Mouse (Mus musculus) inflammation-experienced regulatory T-cells, adult 6 months (primary cell): Measurements from ENCODE around the gene Kcnab2. TPM values are rescaled to one million over a fixed set of nuclear protein-coding genes. Genes with fewer than 3 reads are reported as not detected.
A peak's percentile ranks its signal among the peaks of the same experiment; 100 is the strongest.

Source experiments
- ATAC-seq: one replicate; pipeline ENCODE4 v1.8.0; 2017
- polyA plus RNA-seq, 3 experiments: library from polyadenylated mRNA; unstranded; fragments of 100-300 nt; shearing (Covaris generic); gene quantifications; one replicate each; pipeline ENCODE4 v1.2.1; 2017

Gene Kcnab2
- polyA plus RNA-seq, 3 experiments from 2014 or later: 81.9 to 170 (median 96.5) TPM

- no peak for ATAC-seq
Measured at GRCm38 (mm10) chr4:152382528-152383252, 95.0 kb downstream of the Kcnab2 start.

DNA sequence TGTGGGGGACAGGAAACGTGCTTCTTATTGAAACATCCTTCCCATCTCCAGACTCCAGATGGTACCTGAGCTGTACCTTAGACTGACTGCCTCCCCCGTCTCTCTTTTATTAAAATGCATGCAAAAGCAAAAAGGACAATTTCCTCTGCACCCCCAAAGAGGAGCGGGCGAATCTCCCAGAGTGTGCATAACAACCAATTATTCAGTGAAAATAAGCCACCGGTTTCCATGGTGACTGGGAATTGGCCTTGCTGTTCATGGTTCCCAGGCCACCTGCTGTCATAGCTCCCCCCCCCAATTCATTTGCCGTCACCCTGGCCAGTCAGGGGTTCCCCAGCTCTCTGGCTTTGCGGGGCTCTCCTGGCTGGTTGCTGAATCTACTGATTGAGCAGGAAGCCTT is 112.4 kb downstream of the Kcnab2 start:
- ATAC-seq: no peak

- ATAC-seq: peak; percentile 65
Measured at GRCm38 (mm10) chr4:152362180-152362579, 115.5 kb downstream of the Kcnab2 start.

DNA sequence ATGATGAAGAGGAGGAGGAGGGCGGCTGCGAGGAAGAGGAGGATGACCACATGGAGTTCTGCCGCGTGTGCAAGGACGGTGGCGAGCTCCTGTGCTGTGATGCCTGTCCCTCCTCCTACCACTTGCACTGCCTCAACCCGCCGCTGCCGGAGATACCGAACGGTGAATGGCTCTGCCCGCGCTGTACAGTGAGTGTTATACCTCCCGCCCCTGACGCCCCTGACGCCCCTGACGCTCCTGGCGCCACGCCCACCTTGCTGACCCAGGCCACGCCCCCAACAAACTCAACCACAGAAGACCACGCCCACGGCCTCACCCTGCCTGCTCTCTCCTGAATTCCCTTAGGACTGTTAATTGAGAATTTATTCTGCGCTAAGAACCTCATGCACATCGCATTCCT is 116.8 kb downstream of the Kcnab2 start:
- ATAC-seq: no peak

GRCm38 (mm10) chr4:152359700-152360099 is 118.0 kb downstream of the Kcnab2 start:
- no peak for ATAC-seq

GRCm38 (mm10) chr4:152355672-152356071 is 122.0 kb downstream of the Kcnab2 start:
- no peak for ATAC-seq

DNA sequence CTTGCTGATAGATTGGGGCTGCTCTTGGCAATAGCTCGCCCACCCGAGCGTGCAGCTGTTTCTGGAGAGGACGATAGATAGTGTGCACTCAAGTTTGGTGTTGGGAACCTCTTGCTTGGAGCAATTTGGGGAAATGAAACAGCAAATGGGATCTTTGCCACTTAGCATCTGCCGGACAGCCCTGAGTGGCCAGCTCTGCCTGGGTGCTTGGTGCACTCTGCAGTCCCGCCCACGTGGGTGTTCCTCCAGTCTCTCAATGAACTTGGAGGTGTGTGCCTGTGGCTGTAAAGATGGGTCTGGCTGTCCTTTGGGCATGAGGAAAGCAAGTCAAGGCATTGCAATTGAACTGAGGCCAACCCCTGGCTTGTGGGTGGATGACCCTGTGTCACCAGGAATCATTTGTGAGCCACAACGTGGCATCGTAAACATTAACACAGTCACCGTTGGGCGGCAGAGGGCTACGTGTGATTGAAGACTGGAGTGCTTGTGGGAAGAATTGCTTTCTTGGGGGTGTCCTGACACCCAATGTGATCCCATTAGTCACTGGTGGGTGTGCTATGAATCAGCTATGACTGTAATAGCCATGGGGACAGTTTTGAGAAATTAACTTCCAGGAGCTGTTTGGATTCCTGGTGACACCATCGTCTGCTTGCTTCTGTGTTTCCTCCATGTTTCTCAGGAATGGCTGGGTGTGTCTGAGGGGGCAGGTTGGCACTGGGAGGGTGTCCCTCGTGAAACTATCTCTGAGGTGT is 123.6 kb downstream of the Kcnab2 start:
- no peak for ATAC-seq

- ATAC-seq: no peak
Measured at GRCm38 (mm10) chr4:152351422-152352305, 126.0 kb downstream of the Kcnab2 start.

DNA sequence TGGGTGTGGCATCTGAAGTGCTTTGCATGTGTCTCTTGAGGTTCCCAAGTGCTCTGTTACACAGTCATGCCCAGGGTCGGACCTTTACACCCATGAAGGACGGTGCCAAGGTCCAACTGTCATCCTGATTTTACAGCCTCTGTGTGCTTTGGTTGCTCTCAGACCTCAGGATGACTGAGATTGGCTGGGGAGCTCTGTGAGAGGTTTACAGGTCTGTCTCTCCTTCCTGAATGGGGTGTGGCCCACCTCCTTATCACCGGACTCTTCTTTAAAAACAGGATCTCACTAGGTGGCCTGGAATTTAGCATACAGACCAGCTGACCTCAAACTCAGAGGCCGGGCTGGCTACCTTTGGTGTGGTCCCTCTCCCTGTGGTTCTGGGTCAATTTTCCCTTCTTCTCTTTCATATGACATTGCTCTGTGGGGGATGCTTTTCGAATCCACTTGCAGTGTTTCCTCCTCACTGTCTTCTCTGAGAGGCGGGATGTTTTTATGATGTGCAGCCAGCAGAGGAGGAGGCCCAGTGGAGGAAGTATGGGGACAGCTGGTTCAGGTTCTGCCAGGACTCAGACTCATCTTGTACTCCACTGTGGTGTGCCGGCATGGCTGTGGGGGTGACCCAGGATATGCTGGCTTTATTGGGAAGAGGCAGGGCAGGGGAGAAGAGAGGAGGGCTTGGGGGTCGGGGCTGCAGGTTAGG is 126.8 kb downstream of the Kcnab2 start:
- ATAC-seq: no peak

GRCm38 (mm10) chr4:152349837-152350381 is 127.8 kb downstream of the Kcnab2 start:
- no peak for ATAC-seq

GRCm38 (mm10) chr4:152345120-152345889 is 132.4 kb downstream of the Kcnab2 start:
- ATAC-seq: no peak

- ATAC-seq: no peak
Measured at GRCm38 (mm10) chr4:152344651-152345050, 133.0 kb downstream of the Kcnab2 start.

DNA sequence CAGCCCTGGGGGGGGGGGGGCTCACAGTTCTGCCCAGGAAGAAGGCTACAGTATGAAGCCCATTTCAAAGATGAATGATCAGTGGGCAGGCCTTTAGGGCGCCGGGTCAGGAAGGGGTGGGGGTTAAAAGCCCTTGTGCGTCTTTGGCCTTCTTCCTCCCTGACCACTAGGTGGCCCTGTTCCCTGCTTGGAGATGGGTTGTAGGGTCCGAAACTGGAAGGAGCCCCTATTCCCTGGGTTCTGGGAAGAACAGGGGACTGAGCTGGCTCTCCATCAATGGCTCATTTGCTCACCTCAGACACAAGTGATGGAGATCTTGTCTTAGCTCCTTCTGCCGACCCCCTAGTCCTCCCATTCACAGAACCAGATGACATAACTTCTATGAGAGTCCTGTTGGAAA is 134.4 kb downstream of the Kcnab2 start:
- no peak for ATAC-seq

Other genes starting within 250 kb of the Kcnab2 start
- gene Gpr153, start 203.6 kb downstream of the Kcnab2 start, polyA plus RNA-seq: under 1 TPM in 1 of 3 experiments, not detected in 2; 0.15 TPM
- not detected for gene Hes3, start 186.2 kb downstream of the Kcnab2 start, polyA plus RNA-seq
- gene Icmt, start 180.6 kb downstream of the Kcnab2 start, polyA plus RNA-seq: 1 to 10 TPM; 5.1 to 8.8 (median 7.1) TPM
- gene Rnf207, start 158.9 kb downstream of the Kcnab2 start, polyA plus RNA-seq: not detected
- 1,000 to 10,000 TPM in 1 of 3 experiments, 100 to 1,000 TPM in 2; 752 to 1,062 (median 960) TPM for gene Rpl22, start 152.1 kb downstream of the Kcnab2 start, polyA plus RNA-seq
- under 1 TPM in 2 of 3 experiments, not detected in 1; 0.05 to 0.11 TPM for gene Chd5, start 139.2 kb downstream of the Kcnab2 start, polyA plus RNA-seq
- under 1 TPM in 1 of 3 experiments, not detected in 2; 0.41 TPM for gene Nphp4, start 1.2 kb downstream of the Kcnab2 start, polyA plus RNA-seq